Mouse (Mus musculus): ENCODE measurements around the gene Zfp455. TPM values are rescaled to one million over a fixed set of nuclear protein-coding genes. Genes with fewer than 3 reads are reported as not detected.
"Not testable (repeated sequence)": the region's sequence is repeated elsewhere in the genome, so short reads cannot be mapped to it uniquely, and the experiment has no call there.

Zfp455 gene
- polyA plus RNA-seq (2015; fragmentation: Nextera tagmentation; extraction: Ambion mirVana): 0.28 and 0.35 TPM in 2 replicates

GRCm38 (mm10) chr13:67194340-67194894 lies at the start of gene Zfp455:
Gene Zfp455 (plus strand): TSS chr13:67194506.
- Histone ChIP-seq H3K9ac (ENCODE audit: low read depth, low read length) (peak within 1 kb of the TSS; percentile 65), H3K4me2 (ENCODE audit: low read depth, low read length) (peak within 1 kb of the TSS; percentile 62), H3K27ac (ENCODE audit: low read length) (no peak within 1 kb of the TSS), H3K4me3 (ENCODE audit: low read depth, low read length) (peak within 1 kb of the TSS; percentile 74), H3K27me3 (ENCODE audit: control insufficient read depth, insufficient read depth, low read depth, low read length) (no peaks in the 10 kb centered on the region), H3K36me3 (ENCODE audit: control insufficient read depth, insufficient read depth) (no peaks in the 10 kb centered on the region), H3K4me1 (ENCODE audit: control insufficient read depth, low read depth, low read length) (no peaks in the 10 kb centered on the region), H3K9me3 (replicated peaks; ENCODE audit: control insufficient read depth, low read length) (no peaks in the 10 kb centered on the region)
- peak; percentile 80 for ATAC-seq (ENCODE audit: low read depth)
- 2% methylated on average over 13 of the region's 13 CpGs for WGBS (ENCODE audit: insufficient replicate concordance)

- H3K27me3 ChIP-seq (ENCODE audit: control insufficient read depth, insufficient read depth, low read depth, low read length); ATAC-seq (ENCODE audit: low read depth); H3K4me2 ChIP-seq (ENCODE audit: low read depth, low read length); H3K4me1 ChIP-seq (ENCODE audit: control insufficient read depth, low read depth, low read length); H3K27ac ChIP-seq (ENCODE audit: low read length); H3K4me3 ChIP-seq (ENCODE audit: low read depth, low read length); H3K9ac ChIP-seq (ENCODE audit: low read depth, low read length); H3K36me3 ChIP-seq (ENCODE audit: control insufficient read depth, insufficient read depth); H3K9me3 ChIP-seq (replicated peaks; ENCODE audit: control insufficient read depth, low read length): not testable (repeated sequence)
- 40% methylated on average over 4 of the region's 4 CpGs for WGBS (ENCODE audit: insufficient replicate concordance)
Observed at GRCm38 (mm10) chr13:67166122-67166521, 28.2 kb upstream of the Zfp455 start.

- H3K4me3 ChIP-seq (ENCODE audit: low read depth, low read length): peak within 1 kb of the TSS; percentile 67
- not testable (repeated sequence) for H3K27me3 ChIP-seq (ENCODE audit: control insufficient read depth, insufficient read depth, low read depth, low read length); H3K9me3 ChIP-seq (replicated peaks; ENCODE audit: control insufficient read depth, low read length); H3K4me1 ChIP-seq (ENCODE audit: control insufficient read depth, low read depth, low read length); H3K36me3 ChIP-seq (ENCODE audit: control insufficient read depth, insufficient read depth)
- under 1% methylated on average over 17 of the region's 17 CpGs for WGBS (ENCODE audit: insufficient replicate concordance)
- peak within 1 kb of the TSS; percentile 47; the same call in 1 of the 2 replicates for H3K9ac ChIP-seq (ENCODE audit: low read depth, low read length)
- peak; percentile 91 for ATAC-seq (ENCODE audit: low read depth)
- H3K27ac ChIP-seq (ENCODE audit: low read length): peak within 1 kb of the TSS; percentile 44
- H3K4me2 ChIP-seq (ENCODE audit: low read depth, low read length): peak within 1 kb of the TSS; percentile 66
Observed at GRCm38 (mm10) chr13:67172991-67173722, 21.1 kb upstream of the Zfp455 start, which contains the start of gene Rsl1. Gene Rsl1 (plus strand): TSS chr13:67173182.

GRCm38 (mm10) chr13:67173723-67174055 lies 20.6 kb upstream of the Zfp455 start:
- Histone ChIP-seq H3K36me3 (ENCODE audit: control insufficient read depth, insufficient read depth) (no peaks in the 10 kb centered on the region), H3K9me3 (replicated peaks; ENCODE audit: control insufficient read depth, low read length) (no peaks in the 10 kb centered on the region), H3K27me3 (ENCODE audit: control insufficient read depth, insufficient read depth, low read depth, low read length) (no peaks in the 10 kb centered on the region), H3K4me3 (ENCODE audit: low read depth, low read length) (peak overlapping the region; percentile 67), H3K27ac (ENCODE audit: low read length) (no peak overlapping the region), H3K9ac (ENCODE audit: low read depth, low read length) (no peak overlapping the region), H3K4me2 (ENCODE audit: low read depth, low read length) (peak overlapping the region; percentile 66), H3K4me1 (ENCODE audit: control insufficient read depth, low read depth, low read length) (no peaks in the 10 kb centered on the region)
- no peak for ATAC-seq (ENCODE audit: low read depth)
- 23% methylated on average over 5 of the region's 5 CpGs for WGBS (ENCODE audit: insufficient replicate concordance)

GRCm38 (mm10) chr13:67201656-67202055 lies 7.3 kb downstream of the Zfp455 start:
- WGBS (ENCODE audit: insufficient replicate concordance): 60% methylated on average over 3 of the region's 3 CpGs
- Histone ChIP-seq H3K27ac (ENCODE audit: low read length) (no peak overlapping the region), H3K36me3 (ENCODE audit: control insufficient read depth, insufficient read depth) (no peaks in the 10 kb centered on the region), H3K4me3 (ENCODE audit: low read depth, low read length) (no peak overlapping the region), H3K9me3 (replicated peaks; ENCODE audit: control insufficient read depth, low read length) (no peaks in the 10 kb centered on the region), H3K9ac (ENCODE audit: low read depth, low read length) (no peak overlapping the region), H3K4me2 (ENCODE audit: low read depth, low read length) (no peak overlapping the region), H3K4me1 (ENCODE audit: control insufficient read depth, low read depth, low read length) (no peaks in the 10 kb centered on the region), H3K27me3 (ENCODE audit: control insufficient read depth, insufficient read depth, low read depth, low read length) (no peaks in the 10 kb centered on the region)
- ATAC-seq (ENCODE audit: low read depth): no peak

- Histone ChIP-seq H3K9ac (ENCODE audit: low read depth, low read length) (no peak overlapping the region), H3K4me2 (ENCODE audit: low read depth, low read length) (no peak overlapping the region), H3K27ac (ENCODE audit: low read length) (no peak overlapping the region), H3K4me1 (ENCODE audit: control insufficient read depth, low read depth, low read length) (no peaks in the 10 kb centered on the region), H3K4me3 (ENCODE audit: low read depth, low read length) (no peak overlapping the region), H3K9me3 (replicated peaks; ENCODE audit: control insufficient read depth, low read length) (no peaks in the 10 kb centered on the region), H3K36me3 (ENCODE audit: control insufficient read depth, insufficient read depth) (no peaks in the 10 kb centered on the region), H3K27me3 (ENCODE audit: control insufficient read depth, insufficient read depth, low read depth, low read length) (no peaks in the 10 kb centered on the region)
- 47% methylated on average over 4 of the region's 4 CpGs for WGBS (ENCODE audit: insufficient replicate concordance)
- ATAC-seq (ENCODE audit: low read depth): no peak
Observed at GRCm38 (mm10) chr13:67214015-67214607, 19.8 kb downstream of the Zfp455 start.

Other genes starting within 250 kb of the Zfp455 start
- gene Zfp712, start 133.3 kb upstream of the Zfp455 start, polyA plus RNA-seq (2015; fragmentation: Nextera tagmentation; extraction: Ambion mirVana): 0.74 and 0.80 TPM in 2 replicates
- 0.60 and 0.83 TPM in 2 replicates for gene Zfp708, start 96.5 kb upstream of the Zfp455 start, polyA plus RNA-seq (2015; fragmentation: Nextera tagmentation; extraction: Ambion mirVana)
- gene Gm28557, start 85.9 kb upstream of the Zfp455 start, polyA plus RNA-seq (2015; fragmentation: Nextera tagmentation; extraction: Ambion mirVana): 1.1 and 1.2 TPM in 2 replicates
- 0.17 and 0.26 TPM in 2 replicates for gene Rslcan18, start 78.2 kb upstream of the Zfp455 start, polyA plus RNA-seq (2015; fragmentation: Nextera tagmentation; extraction: Ambion mirVana)
- 0.44 and 0.49 TPM in 2 replicates for gene Zfp759, start 72.8 kb upstream of the Zfp455 start, polyA plus RNA-seq (2015; fragmentation: Nextera tagmentation; extraction: Ambion mirVana)
- 1.3 TPM in 2 replicates for gene Rsl1, start 21.3 kb upstream of the Zfp455 start, polyA plus RNA-seq (2015; fragmentation: Nextera tagmentation; extraction: Ambion mirVana)
- 0.41 and 0.50 TPM in 2 replicates for gene Zfp458, start 84.0 kb downstream of the Zfp455 start, polyA plus RNA-seq (2015; fragmentation: Nextera tagmentation; extraction: Ambion mirVana)
- 0.46 TPM in 1 of 2 replicates, not detected in the other for gene Zfp457, start 112.0 kb downstream of the Zfp455 start, polyA plus RNA-seq (2015; fragmentation: Nextera tagmentation; extraction: Ambion mirVana)
- gene Zfp595, start 138.1 kb downstream of the Zfp455 start, polyA plus RNA-seq (2015; fragmentation: Nextera tagmentation; extraction: Ambion mirVana): 0.65 and 0.75 TPM in 2 replicates
- gene Gm28044, start 166.0 kb downstream of the Zfp455 start, polyA plus RNA-seq (2015; fragmentation: Nextera tagmentation; extraction: Ambion mirVana): 0.19 TPM in 1 of 2 replicates, not detected in the other
- gene Zfp953, start 166.1 kb downstream of the Zfp455 start, polyA plus RNA-seq (2015; fragmentation: Nextera tagmentation; extraction: Ambion mirVana): 0.62 and 0.63 TPM in 2 replicates
- 0.13 and 0.35 TPM in 2 replicates for gene Gm28041, start 181.2 kb downstream of the Zfp455 start, polyA plus RNA-seq (2015; fragmentation: Nextera tagmentation; extraction: Ambion mirVana)
- gene Zfp456, start 181.3 kb downstream of the Zfp455 start, polyA plus RNA-seq (2015; fragmentation: Nextera tagmentation; extraction: Ambion mirVana): 0.36 and 0.47 TPM in 2 replicates
- gene Zfp429, start 205.3 kb downstream of the Zfp455 start, polyA plus RNA-seq (2015; fragmentation: Nextera tagmentation; extraction: Ambion mirVana): 1.5 and 2.1 TPM in 2 replicates
- gene Zfp459, start 226.9 kb downstream of the Zfp455 start, polyA plus RNA-seq (2015; fragmentation: Nextera tagmentation; extraction: Ambion mirVana): 0.09 and 0.14 TPM in 2 replicates

All from liver, embryonic 16.5 days (tissue).